Mouse (Mus musculus): ENCODE measurements around the gene Nptn. TPM values are rescaled to one million over a fixed set of nuclear protein-coding genes. Genes with fewer than 3 reads are reported as not detected.

Nptn gene
- polyA plus RNA-seq (2014; fragmentation: Illumina TruSeq; extraction: RNeasy Lipid Tissue Mini Kit (QIAGEN cat#74804); ENCODE audit: insufficient read depth, low read depth, low replicate concordance), result 156 TPM

GRCm38 (mm10) chr9:58581958-58582540 is at the start of gene Nptn:
TSS of gene Nptn (plus strand) at chr9:58582240.

GRCm38 (mm10) chr9:58554908-58555684 is 26.9 kb upstream of the Nptn start, which contains the start of gene Cd276:
TSS of gene Cd276 (minus strand) at chr9:58555437.

Other genes starting within 250 kb of the Nptn start
- gene Tbc1d21, start 211.8 kb upstream of the Nptn start, polyA plus RNA-seq (2014; fragmentation: Illumina TruSeq; extraction: RNeasy Lipid Tissue Mini Kit (QIAGEN cat#74804); ENCODE audit: insufficient read depth, low read depth, low replicate concordance), result not detected
- 8.3 TPM for gene Insyn1, start 93.6 kb upstream of the Nptn start, polyA plus RNA-seq (2014; fragmentation: Illumina TruSeq; extraction: RNeasy Lipid Tissue Mini Kit (QIAGEN cat#74804); ENCODE audit: insufficient read depth, low read depth, low replicate concordance)
- 1.7 TPM for gene Cd276, start 26.8 kb upstream of the Nptn start, polyA plus RNA-seq (2014; fragmentation: Illumina TruSeq; extraction: RNeasy Lipid Tissue Mini Kit (QIAGEN cat#74804); ENCODE audit: insufficient read depth, low read depth, low replicate concordance)
- 0.99 TPM for gene Rec114, start 161.7 kb downstream of the Nptn start, polyA plus RNA-seq (2014; fragmentation: Illumina TruSeq; extraction: RNeasy Lipid Tissue Mini Kit (QIAGEN cat#74804); ENCODE audit: insufficient read depth, low read depth, low replicate concordance)
- 0.11 TPM for gene Hcn4, start 241.2 kb downstream of the Nptn start, polyA plus RNA-seq (2014; fragmentation: Illumina TruSeq; extraction: RNeasy Lipid Tissue Mini Kit (QIAGEN cat#74804); ENCODE audit: insufficient read depth, low read depth, low replicate concordance)

Measured in lung, adult 10 weeks (tissue).